Mouse (Mus musculus): Measurements from ENCODE around the gene Olfr391-ps.

The Olfr391-ps gene

DNA sequence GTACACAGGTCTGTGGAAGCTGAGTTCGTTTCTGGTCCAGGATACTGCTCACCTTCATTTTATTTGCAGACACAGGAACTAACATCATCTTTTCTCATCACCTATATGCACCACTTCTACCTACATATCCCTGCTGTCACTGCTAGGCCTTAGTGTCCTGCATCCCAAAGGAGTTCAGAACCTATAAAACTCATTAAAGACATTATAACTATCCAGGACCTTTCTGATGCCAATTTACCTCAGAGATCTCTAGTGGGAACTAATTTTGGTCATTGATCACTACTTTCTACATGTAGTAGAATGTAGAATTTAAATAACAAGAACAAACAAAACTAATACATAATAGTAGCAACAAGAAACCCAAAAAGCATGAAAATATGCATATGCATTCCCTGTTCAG is at the start of gene Olfr391-ps:
Gene Olfr391-ps, minus strand, starts transcription at position 101 of the 400 bp plus-strand sequence.
- no peak for DNase-seq (ENCODE audit: extremely low spot score, low spot score)

DNA sequence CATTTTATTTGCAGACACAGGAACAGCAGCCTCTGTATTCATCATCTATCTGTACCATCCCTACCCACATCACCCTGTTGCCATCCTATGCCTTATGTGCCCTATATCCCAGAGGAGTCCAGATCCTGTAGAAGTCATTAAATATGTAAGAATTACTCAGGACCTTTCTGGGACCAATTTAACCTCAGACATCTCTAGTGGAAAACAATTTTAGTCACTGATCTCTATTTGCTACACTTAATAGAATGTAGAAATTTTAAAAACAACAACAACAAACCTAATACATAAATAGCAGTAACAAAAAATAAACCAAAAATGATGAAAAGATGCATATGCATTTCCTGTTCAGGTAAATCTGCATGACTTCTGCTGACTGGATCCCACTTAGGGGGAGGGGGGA is 48.5 kb upstream of the Olfr391-ps start, which contains the start of gene Olfr393:
Gene Olfr393, minus strand, starts transcription at position 101 of the 400 bp plus-strand sequence.
- no peak for DNase-seq (ENCODE audit: extremely low spot score, low spot score)

DNA sequence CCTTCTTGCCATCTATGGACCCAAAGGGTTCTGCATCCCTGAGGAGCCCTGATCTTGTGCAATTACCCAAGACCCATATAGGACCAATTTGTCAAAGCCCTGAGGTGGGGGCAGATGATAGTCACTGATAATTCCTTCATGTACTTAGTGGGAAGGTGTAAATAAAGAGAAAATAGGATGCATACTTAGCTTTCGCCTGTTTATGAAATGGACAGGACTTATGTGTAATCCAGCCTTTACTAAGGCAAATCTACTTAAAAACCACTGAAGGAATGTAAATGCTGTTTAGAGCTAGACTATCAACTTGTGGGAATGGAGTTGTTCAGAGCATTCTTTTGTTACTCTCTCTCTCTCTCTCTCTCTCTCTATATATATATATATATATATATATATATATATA is 14.1 kb upstream of the Olfr391-ps start, which contains the start of gene Olfr392:
Gene Olfr392, minus strand, starts transcription at position 101 of the 400 bp plus-strand sequence.
- DNase-seq (ENCODE audit: extremely low spot score, low spot score), result no peak

DNA sequence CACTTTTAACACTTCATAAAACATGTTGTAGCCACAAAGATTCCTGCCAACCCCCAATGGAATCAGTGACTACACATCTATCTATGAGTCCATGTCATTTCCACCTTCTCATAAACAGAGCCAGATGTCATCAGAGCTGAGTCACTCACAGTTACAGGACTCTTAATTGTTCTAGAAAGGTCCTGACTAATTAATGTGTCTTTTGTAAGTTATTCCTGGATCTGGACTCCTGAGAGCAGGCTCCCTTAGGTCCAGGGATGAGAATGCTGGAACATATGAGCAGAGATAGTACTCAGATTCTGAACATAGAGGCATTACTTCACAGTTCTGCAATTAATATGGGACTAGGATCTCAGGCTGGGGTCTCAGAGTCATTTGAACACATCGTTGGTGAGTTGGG is 20.2 kb downstream of the Olfr391-ps start, which contains the start of gene Olfr390:
Gene Olfr390, plus strand, starts transcription at position 301 of the 400 bp plus-strand sequence.
- no peak for DNase-seq (ENCODE audit: extremely low spot score, low spot score)

DNA sequence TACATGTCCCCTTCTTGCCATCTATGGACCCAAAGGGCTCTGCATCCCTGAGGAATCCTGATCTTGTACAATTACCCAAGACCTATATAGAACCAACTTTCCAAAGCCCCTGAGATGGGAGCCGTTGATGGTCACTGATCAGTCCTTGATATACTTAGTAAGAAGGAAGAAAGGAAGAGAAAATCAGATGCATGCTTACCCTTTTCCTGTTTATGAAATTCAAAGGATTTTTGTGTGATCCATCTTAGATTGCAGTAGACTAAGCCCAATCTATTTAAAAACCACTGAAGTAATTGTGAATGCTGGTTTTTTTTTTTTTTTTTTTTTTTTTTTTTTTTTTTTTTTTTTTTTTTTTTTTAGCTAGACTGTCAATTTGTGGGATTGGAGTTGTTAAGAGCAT is 22.2 kb downstream of the Olfr391-ps start, which contains the start of gene Olfr389:
Gene Olfr389, minus strand, starts transcription at position 101 of the 400 bp plus-strand sequence.
- DNase-seq (ENCODE audit: extremely low spot score, low spot score), result no peak

DNA sequence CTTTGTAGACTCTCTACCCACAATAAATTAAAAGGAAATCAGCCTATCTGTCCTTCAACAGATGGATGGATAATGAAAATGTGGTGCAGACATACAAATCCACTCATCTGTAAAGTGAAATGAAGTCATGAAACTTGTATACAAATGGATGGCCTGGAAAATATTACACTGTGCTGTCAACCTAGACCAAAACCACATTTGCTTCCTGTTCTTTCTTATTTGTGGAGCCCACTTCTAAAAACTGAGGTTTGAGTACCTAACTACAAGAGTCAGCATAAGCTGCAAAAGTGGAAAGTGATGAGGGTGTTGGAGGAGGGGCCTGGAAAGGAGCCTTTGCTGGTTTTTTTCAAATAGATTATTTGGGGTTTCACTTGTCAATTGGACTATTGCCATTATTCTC is 43.7 kb downstream of the Olfr391-ps start:
- DNase-seq (ENCODE audit: extremely low spot score, low spot score), result no peak

Data from neural tube, embryonic 10.5 days (tissue).